Mouse (Mus musculus): ENCODE data around the gene Rrp36. TPM values are rescaled to one million over a fixed set of nuclear protein-coding genes. Genes with fewer than 3 reads are reported as not detected.

Gene Rrp36
- total RNA-seq, 2 experiments from 2014 or later = 23.8 to 30.4 TPM

GRCm38 (mm10) chr17:46690665-46691064, 16.5 kb upstream of the Rrp36 start:
- no peak for DNase-seq

- no peak for DNase-seq
These were observed 11.8 kb upstream of the Rrp36 start for GRCm38 (mm10) chr17:46685913-46686312.

GRCm38 (mm10) chr17:46682654-46683389, 8.7 kb upstream of the Rrp36 start:
- no peak for DNase-seq

GRCm38 (mm10) chr17:46681466-46682118, 7.4 kb upstream of the Rrp36 start:
- no peak for DNase-seq

GRCm38 (mm10) chr17:46680760-46681373, 6.7 kb upstream of the Rrp36 start, which contains the start of gene Klhdc3:
TSS of gene Klhdc3 (minus strand) at chr17:46680914.
- DNase-seq = peak; percentile 98 to 99

GRCm38 (mm10) chr17:46679843-46680759, 5.9 kb upstream of the Rrp36 start:
- DNase-seq = peak; percentile 43 to 61

- no peak for DNase-seq
These were observed 4.8 kb upstream of the Rrp36 start for GRCm38 (mm10) chr17:46678911-46679310.

GRCm38 (mm10) chr17:46678416-46678815, 4.3 kb upstream of the Rrp36 start, which contains the start of gene Mea1:
TSS of gene Mea1 (plus strand) at chr17:46678793.
- no peak for DNase-seq

- peak in 1 of 2 experiments; percentile 20 for DNase-seq
These were observed 555 bp upstream of the Rrp36 start for GRCm38 (mm10) chr17:46674530-46675283.

GRCm38 (mm10) chr17:46669911-46670310, 4.2 kb downstream of the Rrp36 start:
- DNase-seq = no peak

- DNase-seq = peak; percentile 44 to 53
These were observed 6.4 kb downstream of the Rrp36 start for GRCm38 (mm10) chr17:46667712-46668111.

GRCm38 (mm10) chr17:46662730-46663129, 11.4 kb downstream of the Rrp36 start:
- DNase-seq = no peak

GRCm38 (mm10) chr17:46661981-46662380, 12.2 kb downstream of the Rrp36 start:
- DNase-seq = no peak

- no peak for DNase-seq
These were observed 12.8 kb downstream of the Rrp36 start for GRCm38 (mm10) chr17:46661351-46661750.

GRCm38 (mm10) chr17:46656054-46656453, 18.1 kb downstream of the Rrp36 start:
- DNase-seq = no peak

GRCm38 (mm10) chr17:46651755-46652547, 22.2 kb downstream of the Rrp36 start:
- DNase-seq = no peak

GRCm38 (mm10) chr17:46651292-46651691, 22.9 kb downstream of the Rrp36 start:
- DNase-seq = no peak

- DNase-seq = peak; percentile 95 to 96
These were observed 23.7 kb downstream of the Rrp36 start, which contains the start of gene Cul7 for GRCm38 (mm10) chr17:46650232-46651031. TSS of gene Cul7 (plus strand) at chr17:46650337.

GRCm38 (mm10) chr17:46649811-46650210, 24.3 kb downstream of the Rrp36 start:
- peak in 1 of 2 experiments; percentile 40 for DNase-seq
